Mouse (Mus musculus): Measurements from ENCODE around the gene Fuz.
"Not testable (repeated sequence)": the region's sequence is repeated elsewhere in the genome, so short reads cannot be mapped to it uniquely, and the experiment has no call there.

The Fuz gene

DNA sequence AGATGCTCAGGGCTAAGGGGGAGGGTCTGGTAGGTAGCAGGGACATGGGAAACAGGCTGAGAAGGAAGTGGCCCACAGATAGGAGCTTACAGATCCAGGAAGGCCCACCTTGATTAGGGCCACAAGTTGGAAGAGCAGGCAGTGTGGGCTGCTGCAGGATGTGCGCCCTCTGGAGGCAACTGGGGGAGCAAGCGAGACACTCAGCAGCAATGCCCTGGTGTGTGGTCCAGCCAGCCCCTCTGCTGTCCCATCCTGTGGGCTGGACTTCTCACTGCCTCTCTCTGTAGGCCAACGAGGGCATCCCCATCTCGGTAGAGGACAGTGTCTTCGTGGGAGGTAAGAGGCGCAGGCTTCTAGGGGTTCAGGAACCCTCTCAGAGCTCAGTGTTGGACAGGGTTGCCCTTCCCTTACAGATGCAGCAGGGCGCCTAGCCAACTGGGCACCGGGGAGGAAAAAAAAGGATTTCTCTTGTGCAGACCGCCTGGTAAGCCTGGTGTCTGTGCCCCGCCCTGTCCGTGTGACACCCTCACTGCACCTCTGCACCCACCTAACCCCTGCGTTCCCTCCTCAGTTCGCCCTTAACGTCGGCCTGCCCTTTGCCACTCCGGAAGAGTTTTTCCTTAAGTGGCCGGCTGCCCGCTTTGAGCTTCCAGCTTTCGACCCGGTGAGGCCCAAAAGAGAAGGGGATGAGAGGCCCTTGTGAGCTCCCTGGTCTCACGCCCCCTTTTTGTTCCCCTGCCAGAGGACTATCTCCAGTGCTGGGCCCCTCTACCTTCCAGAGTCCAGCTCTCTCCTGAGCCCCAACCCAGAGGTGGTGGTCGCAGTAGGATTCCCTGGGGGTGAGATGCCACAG lies 35.1 kb upstream of the Fuz start:
- peak; percentile 76 for DNase-seq (ENCODE audit: extremely low spot score, low spot score)

DNA sequence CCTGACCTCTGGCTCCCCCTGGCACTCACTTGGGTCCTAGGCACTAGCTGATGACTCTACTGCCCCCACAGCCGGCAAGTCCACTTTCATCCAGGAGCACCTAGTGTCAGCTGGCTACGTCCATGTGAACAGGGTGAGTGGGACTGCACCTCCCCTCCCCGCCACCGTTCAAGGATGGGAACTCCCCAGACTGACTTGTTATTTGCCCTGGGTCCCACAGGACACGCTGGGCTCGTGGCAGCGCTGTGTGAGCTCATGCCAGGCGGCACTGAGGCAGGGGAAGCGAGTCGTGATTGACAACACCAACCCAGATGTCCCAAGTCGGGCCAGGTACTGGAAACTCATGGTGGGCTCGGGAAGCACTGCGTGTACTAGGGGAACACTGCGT lies 34.5 kb upstream of the Fuz start:
- no peak for DNase-seq (ENCODE audit: extremely low spot score, low spot score)

DNA sequence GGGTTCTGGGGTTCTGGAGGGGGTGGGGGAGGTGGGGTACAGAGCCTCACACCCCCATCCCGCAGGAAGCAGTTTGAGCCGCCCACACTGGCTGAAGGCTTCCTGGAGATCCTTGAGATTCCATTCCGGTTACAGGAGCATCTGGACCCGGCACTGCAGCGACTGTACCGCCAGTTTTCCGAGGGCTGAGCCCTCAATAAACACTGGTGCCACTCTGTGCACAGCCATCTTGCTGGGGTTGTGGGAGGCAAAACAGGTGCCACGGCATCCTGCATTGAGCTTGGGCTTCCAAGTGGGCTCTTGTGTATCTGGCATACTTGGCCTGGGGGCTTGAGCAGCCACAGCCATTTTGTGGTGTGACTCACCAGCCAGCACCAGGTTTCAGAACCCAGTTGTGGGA lies 33.4 kb upstream of the Fuz start:
- no peak for DNase-seq (ENCODE audit: extremely low spot score, low spot score)

DNA sequence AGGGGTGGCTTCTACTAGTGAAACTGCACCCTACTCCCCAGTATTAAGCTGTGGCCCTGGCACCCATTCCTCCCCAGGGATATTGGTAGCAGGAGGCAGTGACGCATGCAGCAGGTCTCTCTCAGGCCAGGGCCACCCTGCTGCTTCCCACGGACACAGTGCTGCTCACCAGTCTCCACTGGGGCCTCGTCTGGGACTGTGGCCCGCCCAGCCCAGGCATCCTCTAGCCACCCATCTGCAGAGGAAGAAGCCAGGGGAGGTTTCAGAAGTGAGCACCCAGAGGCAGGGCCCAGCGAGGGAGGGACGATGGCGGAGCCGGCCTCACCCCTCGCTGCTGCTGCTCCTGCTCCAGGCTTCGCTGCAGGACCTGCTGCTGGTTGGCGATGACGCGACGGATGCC lies 32.7 kb upstream of the Fuz start:
- DNase-seq (ENCODE audit: extremely low spot score, low spot score), result no peak

DNA sequence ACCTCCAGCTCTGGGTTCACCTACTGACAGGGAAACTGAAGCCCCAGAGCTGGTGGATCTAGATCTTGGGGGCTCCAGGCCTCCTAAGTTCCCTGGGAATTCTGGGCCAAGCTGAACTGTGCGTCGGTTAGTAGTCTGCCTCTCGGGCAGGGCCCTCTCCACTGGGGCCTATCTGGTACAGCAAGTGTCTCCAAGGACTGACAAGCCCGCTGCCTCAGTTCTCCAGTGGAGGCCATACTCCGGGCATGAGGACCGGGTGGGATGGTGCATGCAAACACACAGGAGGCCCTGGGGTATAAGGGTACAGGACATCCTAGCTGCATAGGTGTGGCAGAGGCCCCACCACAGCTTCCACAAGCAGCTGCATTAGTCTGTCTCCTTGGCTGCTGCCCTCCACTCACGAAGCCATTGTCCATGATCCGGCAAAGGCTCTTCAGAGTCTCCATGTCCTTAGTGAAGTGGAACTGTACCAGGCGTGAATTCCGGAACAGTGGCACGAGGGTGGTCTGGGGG lies 31.8 kb upstream of the Fuz start:
- DNase-seq (ENCODE audit: extremely low spot score, low spot score), result no peak

DNA sequence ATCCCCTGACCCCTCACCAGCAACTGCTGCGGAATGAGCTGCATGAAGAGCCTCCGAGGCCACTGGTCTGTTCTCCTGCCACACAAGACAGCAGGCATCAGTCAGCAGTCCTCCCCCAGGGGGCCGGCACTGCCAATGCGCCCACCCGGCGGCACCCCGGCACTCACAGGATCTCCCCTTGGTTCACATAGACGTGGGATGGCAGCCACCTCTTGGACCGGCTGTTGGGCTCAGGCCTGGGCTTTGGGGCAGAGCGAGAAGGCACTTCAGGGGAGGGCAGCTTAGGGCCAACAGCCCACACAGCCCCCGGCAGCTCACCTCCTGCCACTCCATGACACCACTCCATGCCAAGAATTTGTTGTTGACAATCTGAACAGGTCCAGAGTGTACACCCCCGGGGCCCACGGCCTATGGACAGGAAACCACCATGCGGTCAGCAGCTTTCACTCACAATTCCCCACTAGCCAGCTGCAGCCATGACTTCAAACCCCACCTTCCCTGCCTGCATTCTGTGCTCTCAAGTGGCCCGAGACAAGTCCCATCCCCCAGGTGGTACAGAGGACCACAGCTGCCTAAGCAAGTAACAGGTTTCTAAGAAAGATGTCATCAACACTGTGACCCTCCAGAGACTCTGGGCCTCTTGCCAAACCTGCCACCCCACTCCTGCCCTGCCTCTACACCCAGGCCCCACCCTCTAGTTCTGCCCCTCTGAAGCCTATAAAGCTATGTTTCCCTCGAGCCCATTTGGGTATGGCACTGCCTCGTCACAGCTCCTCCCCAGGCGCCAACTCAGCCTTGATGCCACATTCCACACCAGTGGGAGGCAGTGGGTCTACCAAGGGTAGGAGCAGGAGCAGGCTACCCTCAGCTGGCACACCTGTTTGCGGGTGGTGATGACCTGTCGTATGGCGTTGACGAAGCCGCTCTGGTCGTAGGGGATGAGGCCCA lies 31.0 kb upstream of the Fuz start:
- DNase-seq (ENCODE audit: extremely low spot score, low spot score), result no peak

DNA sequence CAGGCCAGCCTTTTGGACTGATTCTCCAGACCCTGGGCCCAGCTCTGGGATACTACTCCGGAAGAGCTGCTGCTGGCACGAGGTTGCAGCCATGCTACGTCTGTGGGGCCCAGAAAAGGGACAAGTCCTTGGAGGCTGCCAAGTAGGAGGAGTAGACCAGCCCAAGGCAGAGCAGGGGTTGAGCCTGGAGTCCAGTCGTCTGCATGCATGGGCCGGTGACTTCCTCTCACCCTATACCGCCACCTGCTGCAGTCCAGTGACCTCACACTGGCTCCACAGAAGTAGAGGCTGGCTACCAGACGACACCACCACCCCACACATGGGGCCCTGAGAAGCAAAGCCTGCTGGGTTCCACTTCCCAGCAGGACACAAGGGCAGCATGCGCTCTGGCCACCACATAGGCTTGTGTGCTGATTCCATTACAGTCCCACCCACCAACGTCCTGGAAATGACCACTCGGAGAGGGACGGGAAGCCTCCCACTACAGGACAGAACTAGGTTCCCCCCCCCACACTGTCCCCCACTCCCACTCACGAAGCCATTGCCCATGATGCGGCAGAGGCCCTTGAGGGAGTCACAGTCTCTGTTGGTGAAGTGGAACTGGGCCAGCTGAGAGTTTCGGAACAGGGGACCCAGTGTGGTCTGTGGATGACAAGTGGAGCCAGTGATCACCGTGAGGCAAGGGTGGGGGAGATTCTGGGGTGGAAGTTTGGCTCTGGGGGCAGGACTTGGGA lies 29.4 kb upstream of the Fuz start:
- no peak for DNase-seq (ENCODE audit: extremely low spot score, low spot score)

DNA sequence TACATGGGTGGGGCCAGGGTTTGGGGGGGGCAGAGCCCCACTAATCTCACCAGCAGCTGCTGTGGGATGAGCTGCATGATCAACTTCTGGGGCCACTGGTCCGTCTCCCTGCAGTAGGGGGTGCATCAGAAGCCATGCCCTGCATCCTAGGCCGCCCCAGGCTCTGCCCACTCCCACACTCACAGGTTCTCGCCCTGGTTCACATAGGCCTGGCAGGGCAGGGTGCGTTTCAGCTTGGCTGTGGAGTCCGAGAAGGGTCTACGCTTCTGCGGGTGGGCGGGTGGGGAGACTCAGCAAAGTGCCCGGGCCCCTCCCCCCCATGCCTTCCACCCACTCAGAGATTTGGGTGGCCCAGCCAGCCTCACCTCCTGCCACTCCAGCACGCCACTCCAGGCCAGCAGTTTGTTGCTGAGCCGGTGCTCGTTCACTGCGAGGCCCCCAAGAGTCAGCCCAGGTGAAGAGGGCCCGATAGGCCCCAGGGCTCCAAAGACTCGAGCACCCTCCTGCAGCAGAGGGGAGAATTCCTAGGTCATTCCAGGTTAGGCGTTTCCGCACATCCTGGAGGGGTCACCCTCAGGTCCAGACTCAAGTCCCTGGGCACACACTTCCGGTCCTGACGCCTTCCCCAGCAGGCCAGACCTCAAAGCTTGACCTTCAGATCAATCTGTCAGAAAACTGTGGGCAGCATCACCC lies 28.7 kb upstream of the Fuz start:
- no peak for DNase-seq (ENCODE audit: extremely low spot score, low spot score)

DNA sequence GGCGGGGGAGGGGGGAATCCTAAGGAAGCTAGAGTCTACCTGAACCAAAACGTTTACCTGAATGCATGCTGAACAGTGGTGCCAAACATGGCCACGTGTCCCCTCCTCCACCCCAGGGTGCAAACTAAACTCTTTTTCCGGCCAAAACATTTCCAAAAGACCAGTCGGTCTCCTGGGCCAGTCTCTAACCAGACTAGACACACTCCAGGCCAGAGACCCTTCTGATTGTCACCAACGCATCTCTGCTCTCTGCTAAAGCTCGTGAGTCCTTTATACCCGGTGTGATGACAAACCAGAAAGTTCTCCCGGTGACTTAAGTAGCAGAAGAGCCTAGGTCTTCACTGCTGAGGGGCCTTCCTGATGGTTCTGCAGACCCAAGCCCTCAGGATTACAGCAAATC lies 28.1 kb upstream of the Fuz start:
- DNase-seq (ENCODE audit: extremely low spot score, low spot score), result no peak

DNA sequence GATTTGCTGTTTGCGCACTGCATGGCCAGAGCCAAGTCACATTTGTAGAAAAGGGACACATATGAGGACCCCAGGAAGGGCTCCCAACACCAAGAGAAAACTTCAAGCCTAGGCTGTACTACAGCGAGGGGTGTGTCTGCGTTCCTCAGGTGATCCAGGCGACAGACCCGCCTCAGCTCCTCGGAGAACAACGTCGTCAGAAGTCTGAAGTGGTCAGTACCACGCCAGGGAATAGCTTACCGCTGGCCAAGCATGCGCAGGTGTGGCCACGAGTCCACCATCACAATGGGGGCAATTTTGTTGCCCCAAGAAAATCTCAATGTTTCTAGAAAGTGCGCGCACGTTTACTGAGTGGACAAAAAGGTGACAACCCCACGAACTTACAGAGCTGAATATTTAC lies 27.4 kb upstream of the Fuz start:
- DNase-seq (ENCODE audit: extremely low spot score, low spot score), result no peak

DNA sequence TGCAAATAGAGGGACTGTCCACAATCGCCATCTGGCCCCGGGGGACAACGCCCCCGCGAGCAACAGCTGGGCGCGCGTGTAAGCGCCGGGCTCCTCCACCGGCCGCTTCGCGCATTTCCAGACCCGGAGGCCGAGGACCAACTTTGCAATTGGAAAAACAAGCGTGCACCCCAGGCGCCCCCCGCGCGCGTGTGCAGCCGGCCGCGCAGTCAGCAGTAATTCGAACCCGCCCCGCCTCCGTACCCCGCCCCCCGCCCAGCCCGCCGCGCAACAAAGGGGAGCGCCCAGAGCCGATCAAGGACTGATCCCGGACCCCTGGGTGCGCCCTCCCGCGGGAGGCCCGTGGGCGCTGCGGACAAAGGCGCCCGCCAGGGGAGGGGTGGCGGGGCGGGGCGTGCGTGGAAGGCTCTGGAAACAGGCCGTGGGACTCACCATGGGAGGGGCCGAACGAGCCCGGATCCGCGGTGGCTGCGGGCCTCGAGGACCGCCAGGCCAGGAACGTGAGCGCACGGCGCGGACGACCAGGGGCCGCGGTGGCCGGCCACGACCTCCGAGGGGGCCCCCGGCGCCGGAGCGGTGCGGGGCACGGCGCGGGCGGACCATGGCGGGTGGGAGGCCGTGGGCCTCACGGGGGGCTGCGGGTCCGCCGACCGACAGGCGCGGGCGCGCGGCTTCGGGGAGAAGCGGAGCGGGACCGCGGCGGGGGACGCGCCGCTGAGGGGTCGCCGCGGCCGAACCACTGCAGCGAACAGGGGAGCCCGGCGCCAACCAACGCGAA lies 26.8 kb upstream of the Fuz start:
- DNase-seq (ENCODE audit: extremely low spot score, low spot score), result peak; percentile 85

DNA sequence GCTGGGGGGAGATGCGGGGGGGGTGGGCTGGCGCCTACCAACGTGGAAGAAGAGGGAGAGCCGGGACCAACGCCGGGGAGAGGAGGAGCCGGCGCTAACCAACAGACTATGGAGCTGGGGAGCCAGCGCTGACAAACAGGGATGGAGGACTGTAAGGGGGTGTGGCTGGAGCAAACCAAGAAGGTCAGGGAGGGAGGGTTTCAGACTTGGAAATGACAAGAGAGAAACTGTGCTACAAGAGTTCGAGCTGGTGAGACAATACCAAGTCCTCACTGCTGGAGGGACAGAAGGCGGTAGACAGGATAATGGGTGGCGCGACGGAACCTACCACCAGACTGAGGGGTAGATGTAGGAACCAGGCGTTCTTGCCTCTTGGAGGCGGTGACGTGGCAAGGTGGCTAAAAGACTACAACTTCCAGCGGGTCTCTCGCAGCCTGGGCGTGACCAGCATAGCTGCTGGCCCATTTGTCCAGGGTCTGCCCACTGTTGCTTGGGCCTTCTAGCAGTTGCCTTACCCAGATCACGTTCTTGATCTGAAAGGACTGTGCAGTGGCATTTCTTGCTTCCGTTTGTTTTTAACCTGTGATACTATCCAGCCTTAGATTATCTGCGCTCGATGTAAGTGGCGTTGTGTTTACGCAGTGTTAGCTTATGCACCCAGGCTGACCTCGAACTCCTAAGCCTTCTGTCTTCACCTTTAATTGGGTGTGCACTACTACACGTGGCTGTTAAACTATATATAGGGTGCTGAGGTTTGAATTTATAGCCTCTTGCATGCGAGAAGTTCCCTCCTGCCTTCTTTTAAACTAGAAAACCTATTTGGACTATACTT lies 26.0 kb upstream of the Fuz start, which contains the start of gene Ptov1:
Gene Ptov1 (minus strand): TSS at position 92 of the 832 bp plus-strand sequence.
- peak; percentile 94 for DNase-seq (ENCODE audit: extremely low spot score, low spot score)

DNA sequence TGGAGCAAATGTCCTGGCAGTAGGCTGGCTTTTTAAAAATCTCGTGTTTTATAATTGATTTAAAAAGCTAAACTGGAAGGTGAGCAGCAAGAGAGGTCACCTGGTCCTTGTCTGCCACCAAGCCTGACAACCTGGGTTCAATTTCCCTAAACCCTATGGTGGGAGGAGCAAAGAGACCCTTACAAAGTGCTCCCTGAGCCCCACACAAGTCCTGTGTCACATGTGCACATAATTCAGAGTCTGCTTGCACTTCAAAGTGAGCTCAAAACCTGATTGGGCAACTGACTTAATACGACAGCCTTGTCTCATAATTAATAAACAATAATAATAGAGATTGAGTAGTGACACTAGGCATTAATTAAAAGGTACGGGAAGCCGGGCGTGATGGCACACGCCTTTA lies 25.3 kb upstream of the Fuz start:
- DNase-seq (ENCODE audit: extremely low spot score, low spot score), result no peak

DNA sequence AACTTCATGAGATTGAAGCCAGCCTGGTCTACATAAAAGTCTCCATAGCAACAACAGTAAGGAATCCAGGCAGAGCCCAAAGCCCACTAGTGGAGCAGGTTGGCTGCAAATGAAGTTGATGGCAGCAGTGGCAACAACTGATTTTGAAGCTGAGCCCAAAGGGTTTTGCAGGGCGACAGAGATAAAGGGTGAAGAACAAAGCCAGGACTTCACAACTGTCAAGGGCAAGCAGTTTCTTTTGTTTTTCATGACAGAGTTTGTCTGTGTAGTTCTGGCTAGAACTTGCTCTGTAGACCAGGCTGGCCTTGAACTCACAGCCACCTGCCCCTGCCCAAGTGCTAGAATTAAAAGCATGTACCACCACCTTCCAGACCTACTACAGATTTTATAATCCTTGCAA lies 24.7 kb upstream of the Fuz start:
- no peak for DNase-seq (ENCODE audit: extremely low spot score, low spot score)

DNA sequence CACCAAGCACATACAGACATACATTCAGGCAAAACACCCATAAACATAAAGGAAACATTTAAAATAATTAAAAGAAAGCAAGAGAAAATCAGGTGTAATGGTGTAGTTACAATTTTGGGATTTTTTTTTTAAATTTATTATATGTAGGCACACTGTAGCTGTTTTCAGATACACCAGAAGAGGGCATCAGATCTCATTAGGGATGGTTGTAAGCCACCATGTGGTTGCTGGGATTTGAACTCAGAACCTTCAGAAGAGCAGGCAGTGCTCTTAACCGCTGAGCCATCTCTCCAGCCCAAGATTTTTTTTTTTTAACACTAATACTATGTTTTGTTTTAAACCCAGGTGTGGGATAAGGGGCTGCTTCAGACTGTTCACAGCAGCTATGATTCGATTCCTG lies 24.1 kb upstream of the Fuz start:
- not testable (repeated sequence) for DNase-seq (ENCODE audit: extremely low spot score, low spot score)

DNA sequence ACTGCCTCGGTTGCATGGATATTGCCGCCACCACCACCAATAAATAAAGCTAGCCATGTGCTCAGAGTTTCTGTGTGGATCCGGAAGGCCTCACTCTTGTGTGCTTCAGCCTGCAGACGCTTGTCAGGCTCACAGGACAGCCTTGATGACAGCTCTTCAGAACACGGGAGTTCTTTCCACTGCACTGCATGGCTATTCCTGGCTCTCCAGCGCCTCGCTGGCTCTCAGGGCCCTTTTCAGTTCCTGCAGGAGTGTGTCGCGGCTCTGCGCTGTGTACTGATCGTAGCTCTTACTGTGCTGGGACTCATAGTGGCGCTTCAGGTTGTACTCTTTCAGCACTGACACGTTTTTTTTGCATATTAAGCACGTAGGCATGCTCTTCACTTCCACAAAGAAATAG lies 18.0 kb upstream of the Fuz start:
- DNase-seq (ENCODE audit: extremely low spot score, low spot score), result no peak

DNA sequence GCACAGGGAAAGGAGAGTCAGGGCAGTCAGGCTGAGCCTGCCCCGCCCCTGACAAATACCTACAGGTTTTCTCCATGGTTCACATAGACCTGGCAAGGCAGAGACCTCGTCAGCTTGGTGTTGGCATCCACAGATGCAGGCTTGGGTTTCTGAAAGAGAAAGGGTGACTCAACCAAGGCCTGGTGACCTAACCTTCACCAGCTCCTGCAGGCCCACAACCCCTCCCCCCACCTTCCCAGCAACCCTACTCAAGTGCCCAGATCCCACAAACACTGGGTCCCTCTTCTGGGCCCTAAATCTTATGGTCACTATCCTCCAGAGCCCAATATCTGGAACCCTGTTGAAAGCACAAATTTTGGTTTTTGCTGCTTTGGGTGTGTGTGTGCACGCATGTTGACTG lies 12.8 kb upstream of the Fuz start:
- DNase-seq (ENCODE audit: extremely low spot score, low spot score), result no peak

DNA sequence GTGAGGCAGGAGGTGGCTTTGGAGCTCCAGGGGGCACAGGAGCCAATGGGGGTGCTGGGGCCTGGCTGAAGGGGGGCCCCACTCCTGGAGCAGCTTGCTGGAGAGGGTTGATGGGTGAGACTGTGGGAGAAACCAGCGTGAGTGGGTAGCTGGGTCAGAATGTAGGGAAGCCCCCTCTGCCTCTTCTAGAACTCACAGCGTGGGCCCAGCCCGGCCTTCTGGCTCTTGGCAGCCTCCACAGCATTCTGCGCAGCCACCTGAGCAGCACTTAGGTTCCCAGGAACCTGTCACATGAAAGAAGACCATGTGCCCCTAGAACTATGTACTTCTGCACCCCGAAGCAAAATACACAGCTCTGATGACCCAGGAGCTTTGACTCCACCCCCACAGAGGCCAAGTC lies 11.2 kb upstream of the Fuz start:
- DNase-seq (ENCODE audit: extremely low spot score, low spot score), result no peak

DNA sequence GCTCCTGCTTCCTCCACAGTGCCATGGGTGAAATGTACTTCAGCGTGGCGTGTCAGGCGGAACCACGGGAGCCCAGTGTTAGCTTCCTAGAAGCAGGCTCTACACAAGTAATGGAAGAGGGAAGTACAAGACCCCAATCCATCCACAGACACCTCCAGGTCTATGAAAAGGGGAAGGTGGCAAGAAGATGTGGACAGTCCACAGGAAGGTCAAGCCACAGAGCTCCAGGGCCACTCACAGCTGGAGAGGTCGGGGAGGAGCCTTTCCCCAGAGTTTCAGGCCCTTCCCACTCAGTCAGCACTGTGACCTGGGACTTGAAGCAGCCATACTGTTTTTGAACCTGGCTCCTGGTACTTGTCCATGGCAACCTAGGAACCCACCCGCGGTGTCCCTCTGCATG lies 8.9 kb upstream of the Fuz start:
- DNase-seq (ENCODE audit: extremely low spot score, low spot score), result no peak
